Mouse (Mus musculus) heart, postnatal 14 days (tissue): Measurements from ENCODE around the gene Enkur. TPM values are rescaled to one million over a fixed set of nuclear protein-coding genes. Genes with fewer than 3 reads are reported as not detected.
A peak's percentile ranks its signal among the peaks of the same experiment; 100 is the strongest.

Experiments
- DNase-seq, 2 experiments: peaks; one replicate each; pipeline ENCODE4 v3.0.0; 2021 to 2022
- intact Hi-C: fragments of 180-260 bp; cut with DNase I; formaldehyde crosslinking; loops from one replicate; pipeline ENCODE4 v1.15.1; 2025
- total RNA-seq, 2 experiments: library from RNA; stranded (reverse); gene quantifications; 2 replicates each; pipeline ENCODE4 v1.2.3; 2021

Gene Enkur
- total RNA-seq, 2 experiments from 2014 or later: 3.8 to 4.4 TPM

DNA sequence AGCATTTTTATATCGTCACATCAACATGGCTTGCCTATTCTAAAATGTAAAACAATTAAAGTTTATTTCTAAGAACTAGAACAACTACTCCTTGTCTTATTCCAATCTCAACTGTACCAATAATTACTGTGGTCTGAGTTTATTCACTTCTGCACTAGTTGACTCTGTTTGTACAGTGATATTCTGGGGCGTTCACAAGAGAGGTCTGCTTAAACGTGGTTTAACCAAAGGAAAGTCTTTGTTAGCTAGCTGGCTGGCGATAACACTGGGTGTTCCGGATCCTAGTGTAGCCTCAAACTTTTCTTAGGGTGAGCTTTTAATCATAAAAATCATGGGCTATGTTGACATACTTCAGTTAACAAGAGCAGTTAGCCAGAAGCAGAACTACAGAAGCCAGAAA, 9.9 kb downstream of the Enkur start:
- intact Hi-C loops: no loop called here
- no peak for DNase-seq

DNA sequence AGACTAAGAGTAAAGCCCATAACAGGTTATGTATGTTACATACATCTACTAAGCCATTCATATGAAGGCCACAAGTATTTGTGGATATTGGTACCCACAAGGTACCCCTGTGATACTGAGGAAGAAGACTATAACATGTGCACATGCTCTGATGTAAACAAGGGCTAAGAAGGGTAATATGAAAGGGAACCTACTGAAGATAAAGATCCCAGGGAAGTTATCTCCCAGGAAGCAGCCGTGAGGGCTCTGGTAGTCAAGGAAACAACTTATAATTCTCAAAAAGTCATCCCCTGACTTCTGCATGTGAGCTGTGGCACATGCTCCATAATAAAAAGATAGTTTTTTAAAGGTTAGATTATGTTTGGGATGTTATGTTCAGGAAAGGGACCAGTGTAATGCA, 13.9 kb downstream of the Enkur start:
- intact Hi-C loops: no loop called here
- DNase-seq: no peak

DNA sequence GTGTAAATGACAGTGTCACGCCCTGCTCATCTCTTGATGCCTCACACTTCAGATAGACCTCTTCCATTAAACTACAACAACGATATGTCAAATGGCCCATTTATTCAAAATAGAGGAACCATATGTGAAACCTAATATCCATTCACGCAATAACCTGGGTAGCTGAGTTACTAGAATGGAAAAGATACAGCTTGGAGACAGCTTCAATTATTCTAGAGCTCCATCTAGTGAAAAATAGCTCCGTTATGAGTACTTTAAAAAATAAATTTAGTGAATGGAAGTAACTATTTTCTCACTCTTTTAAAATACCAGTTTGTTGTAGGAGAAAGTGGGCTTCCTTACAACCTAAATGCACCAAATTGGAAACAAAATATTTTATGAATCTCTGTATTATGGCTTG, 16.6 kb downstream of the Enkur start:
- DNase-seq: no peak
- intact Hi-C loops: loop anchor here (5.0 kb wide), 2 partner anchors 46 to 226 kb away; no protein-coding TSS in a partner anchor

DNA sequence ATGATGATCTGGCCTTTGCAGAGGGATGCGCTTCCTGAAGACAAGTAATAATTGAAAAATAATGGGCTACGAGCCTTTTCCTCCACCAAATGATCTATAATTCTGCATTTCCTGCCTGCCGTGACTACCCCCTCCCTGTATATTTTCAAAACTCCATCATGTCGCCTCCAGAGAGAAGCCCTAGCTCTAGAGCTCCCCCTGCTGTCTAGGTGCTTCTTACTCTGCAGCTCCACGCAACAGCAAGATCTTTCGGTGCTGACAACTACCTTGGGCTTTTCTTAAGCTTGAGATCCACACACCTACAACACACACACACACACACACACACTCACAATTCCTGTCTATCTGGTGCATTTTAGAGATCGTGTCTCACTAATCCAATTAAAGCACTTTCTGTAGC, 17.6 kb downstream of the Enkur start:
- DNase-seq: peak; percentile 65 to 82
- intact Hi-C loops: loop anchor here (1.0 to 5.0 kb wide), 4 partner anchors 45 to 289 kb away; no protein-coding TSS in a partner anchor

DNA sequence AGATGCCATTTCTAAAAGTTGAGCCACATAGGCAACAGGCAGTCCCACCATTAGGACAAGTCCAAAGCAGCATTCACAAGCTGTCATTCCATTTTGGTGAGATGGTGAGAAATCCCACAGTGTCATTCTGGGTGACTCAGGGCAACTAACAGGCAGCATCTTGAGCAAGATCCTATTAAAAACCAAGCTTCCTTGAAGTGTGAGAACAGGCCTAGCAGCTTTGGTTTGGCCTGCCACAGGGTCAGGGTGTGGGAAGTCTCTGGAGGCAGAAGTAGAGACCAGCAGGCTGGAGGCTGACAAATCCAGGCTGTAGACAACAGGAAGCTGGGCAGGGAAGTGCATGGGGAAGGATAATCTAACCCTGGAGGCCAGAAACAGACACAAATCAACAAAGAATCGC, 22.4 kb downstream of the Enkur start:
- DNase-seq: peak; percentile 27 to 42
- intact Hi-C loops: no loop called here

DNA sequence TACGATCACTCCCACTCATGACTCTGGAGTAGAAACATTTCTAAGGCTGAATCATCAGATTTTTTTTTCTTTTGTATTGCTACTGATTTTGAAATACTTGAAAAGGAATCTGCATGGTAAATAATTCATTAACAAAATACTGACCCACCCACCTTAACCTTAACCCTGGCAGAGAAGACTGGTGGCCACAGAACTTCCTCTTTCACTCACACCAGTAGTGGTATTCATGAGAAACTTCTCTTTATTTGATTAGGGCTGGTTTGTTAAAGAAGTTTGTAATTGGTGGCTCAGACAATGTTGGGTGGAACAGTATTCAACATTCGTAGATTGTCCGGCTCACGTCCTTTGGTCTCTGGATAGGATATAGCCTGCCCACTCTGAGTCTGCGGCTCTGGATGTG, 26.0 kb downstream of the Enkur start:
- DNase-seq: no peak
- intact Hi-C loops: no loop called here

DNA sequence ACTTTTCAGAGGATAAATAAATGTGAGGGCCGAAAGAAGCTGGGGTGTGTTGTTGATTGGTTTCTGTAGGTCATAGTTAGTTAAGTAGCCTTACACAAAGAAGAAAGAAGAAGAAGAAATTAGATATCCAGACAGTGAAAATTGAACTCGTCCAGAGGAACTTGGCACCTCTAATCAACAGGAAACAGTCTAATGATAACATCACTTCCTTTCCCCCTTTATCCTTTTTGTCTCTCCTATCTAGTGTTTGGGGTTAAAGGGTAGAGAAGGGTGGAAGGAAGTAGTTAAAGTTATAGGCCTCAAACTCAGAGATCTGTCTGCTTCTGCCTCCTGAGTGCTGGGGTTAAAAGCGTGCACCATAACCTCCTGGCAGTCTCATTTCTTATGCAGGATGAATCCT, 32.4 kb downstream of the Enkur start:
- intact Hi-C loops: no loop called here
- DNase-seq: no peak

DNA sequence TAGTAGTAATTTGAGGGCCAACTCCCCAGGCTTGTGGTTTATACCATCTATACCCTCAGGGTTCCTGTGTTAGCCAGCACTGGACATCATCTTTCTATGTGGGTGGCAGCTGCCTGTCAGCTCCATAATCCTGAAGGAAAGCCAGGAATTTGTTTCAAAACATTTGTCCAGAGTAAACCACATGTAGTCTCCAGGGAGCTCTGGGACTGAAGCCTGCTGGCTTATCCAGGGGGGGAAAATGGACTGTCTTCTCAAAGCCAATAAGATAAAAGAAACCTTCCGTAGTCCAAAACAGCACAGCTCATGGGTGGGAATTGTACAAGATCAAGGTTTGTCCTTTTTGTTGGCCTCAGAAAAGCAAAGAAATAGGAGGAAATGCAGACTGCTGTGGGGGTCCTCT, 37.2 kb downstream of the Enkur start:
- DNase-seq: peak; percentile 35 to 55
- intact Hi-C loops: no loop called here

DNA sequence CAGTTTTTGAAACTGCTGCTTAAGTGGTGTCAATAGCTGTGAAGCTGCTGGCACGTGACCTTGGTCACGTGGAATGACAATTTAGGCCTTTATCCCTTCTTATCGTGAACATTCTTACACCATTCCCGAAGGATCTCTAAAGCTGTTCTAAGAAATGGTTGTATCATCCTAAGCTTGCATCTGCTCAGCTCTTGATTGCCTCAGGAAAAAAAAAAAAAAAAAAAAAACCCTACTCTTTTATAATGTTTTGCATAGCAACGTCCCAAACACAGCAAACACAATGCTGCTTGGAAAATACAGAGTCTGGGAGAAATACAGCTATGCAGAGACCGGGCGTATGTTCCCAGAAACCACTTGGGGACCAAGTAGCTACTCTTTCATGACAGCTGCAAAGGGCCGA, 40.9 kb downstream of the Enkur start:
- peak; percentile 50 to 55 for DNase-seq
- intact Hi-C loops: no loop called here

DNA sequence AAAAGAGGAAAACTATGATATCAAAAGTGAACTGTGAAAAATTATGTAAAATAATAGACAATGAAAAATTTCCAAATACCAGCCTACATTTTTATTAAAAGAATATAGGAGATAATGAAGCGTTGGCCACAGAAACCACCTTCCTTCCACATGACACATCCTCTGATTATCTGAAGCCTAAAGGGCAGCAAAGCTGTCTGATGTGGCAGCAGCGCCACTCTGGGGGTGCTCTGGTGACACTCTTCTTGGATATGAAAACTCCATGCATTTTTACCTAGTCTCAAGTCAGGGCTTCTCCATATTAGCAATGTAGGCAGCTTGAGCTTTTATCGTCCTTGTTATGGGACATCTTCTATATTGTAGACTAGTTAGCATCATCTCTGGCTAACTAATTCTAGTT, 51.7 kb downstream of the Enkur start:
- intact Hi-C loops: no loop called here
- no peak for DNase-seq

DNA sequence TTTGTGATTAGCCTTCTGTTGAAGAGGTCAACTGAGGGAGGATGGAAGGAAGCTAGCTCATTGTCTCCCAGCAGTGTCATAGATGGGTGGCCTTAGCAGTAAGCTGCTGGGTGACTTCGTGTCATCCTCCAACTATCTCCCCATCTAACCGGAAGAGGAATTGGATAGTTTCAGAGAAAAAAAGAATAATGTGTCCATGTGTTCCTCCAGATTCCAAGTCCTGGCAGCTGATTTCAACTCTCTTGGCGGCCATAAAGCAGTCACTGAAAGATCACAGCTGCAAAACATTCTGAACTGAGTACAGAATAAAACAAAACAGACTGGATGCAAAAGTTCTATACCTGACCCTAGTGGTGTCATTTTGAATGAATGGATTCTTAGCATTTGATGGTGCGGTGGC, 58.0 kb downstream of the Enkur start:
- DNase-seq: peak in 1 of 2 experiments; percentile 19
- intact Hi-C loops: no loop called here

DNA sequence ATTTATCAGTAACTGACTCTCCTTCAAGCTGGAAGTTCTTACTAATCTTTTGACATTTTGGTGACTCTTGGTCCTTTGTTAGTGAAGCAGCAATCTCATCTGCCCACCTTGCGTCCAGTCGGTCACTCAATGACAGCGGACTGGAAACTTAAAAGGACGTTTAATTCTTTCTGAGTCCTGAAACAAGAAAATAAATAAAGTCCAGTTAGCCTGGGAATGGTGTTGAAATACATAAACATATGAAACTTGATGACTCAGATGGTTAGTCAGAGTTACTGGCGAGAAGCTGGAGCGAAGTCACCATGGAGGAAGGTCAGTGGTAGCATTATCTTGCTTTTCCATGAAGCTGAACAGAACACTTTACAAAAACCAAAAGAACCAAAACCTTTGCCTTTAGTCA, 58.7 kb downstream of the Enkur start:
- DNase-seq: no peak
- intact Hi-C loops: no loop called here

DNA sequence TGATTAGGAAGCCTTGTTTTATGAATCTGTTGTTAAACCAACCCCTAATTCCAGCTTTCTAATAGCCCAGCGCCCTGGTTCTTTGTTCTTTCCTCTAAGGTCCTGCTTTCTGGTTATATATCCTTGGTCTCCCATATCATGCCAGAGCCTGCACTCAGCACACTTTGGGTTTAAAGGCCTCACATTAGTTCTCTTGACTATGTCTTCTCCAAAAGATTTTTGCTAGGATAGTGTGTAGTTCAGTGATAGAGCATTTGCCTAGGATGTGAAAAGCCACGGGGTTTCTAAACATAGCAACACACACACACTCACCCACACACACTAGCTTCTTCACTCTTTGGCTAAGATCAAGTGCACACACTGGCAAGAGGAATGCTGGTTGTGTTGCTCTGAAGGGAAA, 62.5 kb downstream of the Enkur start:
- intact Hi-C loops: loop anchor here (5.0 kb wide), 2 partner anchors 45 to 175 kb away; partner anchors contain the start of gene Arhgap21
- DNase-seq: peak in 1 of 2 experiments; percentile 6

DNA sequence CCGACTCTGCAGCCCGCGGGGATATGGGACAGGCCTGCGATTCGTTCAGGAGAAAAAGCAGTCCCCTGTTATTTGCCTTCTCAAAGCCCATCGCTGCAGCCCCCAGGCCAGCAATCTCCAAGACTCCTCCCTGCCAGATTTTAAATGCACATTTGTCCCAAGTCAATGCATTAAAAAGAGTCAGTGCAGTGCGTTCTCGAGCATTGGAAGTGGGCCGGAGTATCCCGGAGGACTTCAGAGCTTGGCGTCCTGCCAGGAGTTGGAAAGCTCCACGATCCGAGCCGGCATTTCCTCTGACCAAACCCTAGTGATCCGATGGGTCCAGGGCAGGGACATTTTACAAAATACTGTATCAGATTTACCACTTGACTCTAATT, 63.0 kb downstream of the Enkur start:
- intact Hi-C loops: loop anchor here (5.0 kb wide), 2 partner anchors 45 to 175 kb away; partner anchors contain the start of gene Arhgap21
- DNase-seq: peak; percentile 83 to 86

DNA sequence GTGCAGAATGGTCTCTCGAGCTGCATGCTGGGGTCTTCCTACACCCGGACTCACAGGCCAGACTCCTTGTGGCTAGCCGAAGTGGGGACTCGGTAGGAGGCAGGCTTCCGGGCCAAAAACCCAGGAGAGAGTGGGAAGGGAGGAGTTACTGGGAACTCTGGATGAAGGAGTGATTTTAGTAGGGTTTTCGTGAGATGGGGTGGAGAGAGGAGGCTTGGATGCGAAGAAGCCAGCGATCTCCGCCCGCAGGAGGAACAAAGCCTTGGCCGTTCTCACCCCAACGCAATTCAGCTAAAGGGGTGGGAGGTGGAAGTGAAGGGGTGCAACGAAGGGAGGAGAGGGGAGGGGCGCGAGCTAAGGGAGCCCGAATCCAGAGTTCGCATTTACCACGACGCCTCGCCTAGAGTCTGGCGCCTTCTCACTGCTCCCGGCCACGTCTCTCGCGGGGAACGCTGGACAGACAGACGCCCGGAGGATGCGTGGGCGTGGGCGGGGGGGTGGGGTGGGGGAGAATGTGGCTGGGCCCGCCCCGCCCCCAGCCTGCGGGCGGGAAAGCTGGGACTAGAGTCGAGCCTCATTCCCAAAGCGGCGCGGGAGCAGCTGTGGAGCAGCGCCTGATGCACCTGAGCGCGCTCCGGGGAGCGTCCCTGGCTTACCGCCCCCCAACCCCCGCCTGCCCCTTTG, 63.5 kb downstream of the Enkur start:
- intact Hi-C loops: loop anchor here (5.0 kb wide), 2 partner anchors 46 to 174 kb away; partner anchors contain the start of gene Arhgap21
- DNase-seq: peak; percentile 62

DNA sequence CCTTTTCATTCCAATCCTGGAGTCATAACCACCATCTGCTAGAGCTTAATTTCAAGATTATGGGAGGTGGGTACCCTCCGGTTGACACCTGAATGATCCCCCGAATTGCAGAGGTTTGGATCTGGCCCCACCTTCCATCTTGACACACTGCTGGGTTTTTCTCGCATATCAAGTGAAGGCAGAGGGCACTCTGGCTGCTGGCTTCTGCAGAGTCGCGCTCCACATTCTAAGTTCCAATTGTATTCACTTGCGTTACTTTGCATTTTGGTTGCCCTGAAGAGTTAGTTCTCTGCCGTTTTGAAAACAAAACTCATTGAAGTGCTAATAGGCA, 64.0 kb downstream of the Enkur start:
- DNase-seq: no peak
- intact Hi-C loops: loop anchor here (5.0 kb wide), 2 partner anchors 46 to 174 kb away; partner anchors contain the start of gene Arhgap21

Other genes starting within 250 kb of the Enkur start
- gene Arhgap21, start 236.5 kb downstream of the Enkur start, total RNA-seq: 10 to 100 TPM; 84.5 to 91.7 TPM
- 1 to 10 TPM; 5.0 to 5.5 TPM for gene Thnsl1, start 359 bp upstream of the Enkur start, total RNA-seq
- under 1 TPM in 1 of 2 experiments, not detected in 1; 0.07 TPM for gene Gpr158, start 162.2 kb upstream of the Enkur start, total RNA-seq